ENCODE assay signal across 20 mouse cellular contexts in the genomic region with DNA sequence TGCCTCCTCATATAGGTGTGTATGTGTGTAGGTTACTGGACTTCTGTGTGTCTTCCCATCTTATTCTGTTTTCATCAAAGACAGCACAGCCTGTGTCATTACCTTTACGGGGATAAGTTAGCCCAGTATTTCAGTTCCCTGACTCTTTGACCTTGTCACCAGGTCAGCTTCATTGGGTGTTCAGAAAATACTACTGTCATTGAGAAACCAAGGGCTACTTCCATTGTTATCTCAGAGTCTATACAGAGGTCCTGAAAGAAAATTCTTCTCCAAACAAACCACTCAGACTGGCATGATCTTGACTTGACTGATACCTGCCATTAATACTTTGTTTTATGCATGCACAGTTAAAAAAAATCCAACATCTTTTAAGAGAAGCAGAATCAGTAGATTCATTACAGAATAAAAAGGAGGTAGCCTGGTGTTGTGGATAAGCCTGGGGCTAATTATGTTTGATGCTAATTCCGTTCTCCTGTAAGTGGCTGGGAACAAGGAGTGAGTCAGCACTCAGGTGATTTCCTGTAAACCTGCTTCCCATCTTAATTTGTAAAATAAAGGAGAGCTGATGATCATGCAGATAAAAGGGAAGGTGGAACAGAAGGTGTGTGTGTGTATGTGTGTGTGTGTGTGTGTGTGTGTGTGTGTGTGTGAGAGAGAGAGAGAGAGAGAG.
DNase-seq lines count a peak whose midpoint lies in the region; TF ChIP-seq lines count a peak whose summit lies in the region.
"Had no signal": no experiment of that assay in that cellular context is flagged by ENCODE, and none has a peak within 500 bp of the region (broad histone marks: within the 10 kb centered on the region; RNA-seq: fewer than 3 reads in every experiment).

No protein-coding gene starts in this region.

- in situ Hi-C loops in ES-E14 (cut with MboI; ENCODE audit: low sequenced_read_pairs in 2 of 2, unreplicated experiment in 2 of 2), result no loop called here

- H3K36me3 ChIP-seq in ES-Bruce4 (ENCODE audit: control insufficient read depth, insufficient read depth, low read length, poor library complexity, severe bottlenecking), result peaks cover 2% of the 10 kb centered on the region; the same call in 1 of the 2 replicates
- H3K36me3 ChIP-seq in ES-E14 (ENCODE audit: control insufficient read depth, insufficient read depth, low read length, poor library complexity, severe bottlenecking), result peaks cover 3% of the 10 kb centered on the region; the same call in 1 of the 2 replicates
- H3K36me3 ChIP-seq in forebrain, embryonic 10.5 days (replicated peaks), result no peaks in the 10 kb centered on the region
- H3K36me3 ChIP-seq: embryonic facial prominence, embryonic 10.5 days; embryonic facial prominence, embryonic 12.5 days; forebrain, embryonic 12.5 days; forebrain, embryonic 15.5 days had no signal

- DNase-seq in ES-E14 (ENCODE audit: low read depth, low spot score), result no peak
- peak; percentile 63 for DNase-seq in ZHBTc4 (ENCODE audit: low read depth, low spot score)
- DNase-seq in adipocyte (ENCODE audit: low spot score), result no peak
- DNase-seq in forebrain, embryonic 10.5 days (ENCODE audit: extremely low spot score, low spot score), result no peak
- DNase-seq: adrenal gland, adult 8-10 months; adrenal gland, postnatal 14 days; adrenal gland, postnatal 36 days; B cell, adult 2 months; cerebellum, adult 11-12 months; cerebellum, adult 2 months; cerebellum, adult 9-10 months; cerebellum, postnatal 10 days; cerebellum, postnatal 25 days; forebrain, postnatal 0 days had no signal

- H3K4me3 ChIP-seq in ES-Bruce4 (ENCODE audit: low read depth, low read length) (no peak overlapping the region), ES-E14 (ENCODE audit: insufficient read depth in 1 of 2, low read depth in 1 of 2, low read length in 2 of 2, poor library complexity in 1 of 2, severe bottlenecking in 1 of 2) (no peak overlapping the region)
- no peak overlapping the region for H3K4me3 ChIP-seq in forebrain, embryonic 10.5 days
- H3K4me3 ChIP-seq: embryonic facial prominence, embryonic 10.5 days; embryonic facial prominence, embryonic 12.5 days; forebrain, embryonic 12.5 days; forebrain, embryonic 15.5 days had no signal

- H3K27me3 ChIP-seq in ES-Bruce4 (ENCODE audit: control insufficient read depth, insufficient read depth, low read length, poor library complexity, severe bottlenecking), result no peaks in the 10 kb centered on the region; the same call in 1 of the 2 replicates
- H3K27me3 ChIP-seq in forebrain, embryonic 10.5 days (ENCODE audit: poor library complexity, severe bottlenecking), result no peaks in the 10 kb centered on the region
- H3K27me3 ChIP-seq: CH12.LX; embryonic facial prominence, embryonic 12.5 days; forebrain, embryonic 12.5 days; forebrain, embryonic 15.5 days had no signal

- TF ChIP-seq CTCF in ES-Bruce4 (IDR thresholded peaks at IDR 0.05; ENCODE audit: low read depth, low read length), result no peak

- no peak for TF ChIP-seq POLR2A in ES-Bruce4 (IDR thresholded peaks at IDR 0.05; ENCODE audit: insufficient read depth, low read length)

- 81% methylated on average over 2 of the region's 2 CpGs for WGBS in forebrain, embryonic 10.5 days

- H3K9ac ChIP-seq in ES-Bruce4 (ENCODE audit: low read depth, poor library complexity, severe bottlenecking) (no peak overlapping the region), ES-E14 (ENCODE audit: insufficient read depth, low read depth, low read length, poor library complexity, severe bottlenecking) (no peak overlapping the region)
- H3K9ac ChIP-seq: embryonic facial prominence, embryonic 12.5 days; forebrain, embryonic 12.5 days; forebrain, embryonic 15.5 days; forebrain, postnatal 0 days had no signal

- no peaks in the 10 kb centered on the region for H3K4me1 ChIP-seq in ES-Bruce4 (ENCODE audit: control insufficient read depth, insufficient read depth, low read length)
- H3K4me1 ChIP-seq in ES-E14 (ENCODE audit: control insufficient read depth in 2 of 2, insufficient read depth in 2 of 2, low read length in 2 of 2, poor library complexity in 1 of 2), result peaks cover 0 to 5% of the 10 kb centered on the region in 2 experiments; a peak in 1 of 4 replicates
- no peaks in the 10 kb centered on the region for H3K4me1 ChIP-seq in forebrain, embryonic 10.5 days
- H3K4me1 ChIP-seq: embryonic facial prominence, embryonic 10.5 days; embryonic facial prominence, embryonic 12.5 days; forebrain, embryonic 12.5 days; forebrain, embryonic 15.5 days had no signal

- TF ChIP-seq EP300 in ES-Bruce4 (IDR thresholded peaks at IDR 0.05; ENCODE audit: insufficient read depth, low read depth, low read length), result no peak

- H3K27ac ChIP-seq in ES-Bruce4 (ENCODE audit: insufficient read depth, low read length), result peak overlapping the region; percentile 89
- H3K27ac ChIP-seq in ES-E14 (ENCODE audit: insufficient read depth, low read depth, low read length, poor library complexity, severe bottlenecking), result no peak overlapping the region; the same call in 1 of the 2 replicates
- H3K27ac ChIP-seq in forebrain, embryonic 10.5 days, result no peak overlapping the region
- H3K27ac ChIP-seq: embryonic facial prominence, embryonic 10.5 days; embryonic facial prominence, embryonic 12.5 days; forebrain, embryonic 12.5 days; forebrain, embryonic 15.5 days had no signal

- peaks cover 42% of the 10 kb centered on the region for H3K9me3 ChIP-seq in ES-Bruce4 (replicated peaks; ENCODE audit: control insufficient read depth, insufficient read depth, low read length, poor library complexity, severe bottlenecking)
- H3K9me3 ChIP-seq in ES-E14 (ENCODE audit: control insufficient read depth, insufficient read depth, low read depth, low read length), result no peaks in the 10 kb centered on the region
- H3K9me3 ChIP-seq in forebrain, embryonic 10.5 days, result no peaks in the 10 kb centered on the region
- H3K9me3 ChIP-seq: embryonic facial prominence, embryonic 10.5 days; embryonic facial prominence, embryonic 12.5 days; forebrain, embryonic 12.5 days; forebrain, embryonic 15.5 days had no signal

TF ChIP-seq in ES-E14, 5 proteins besides CTCF, POLR2A, EP300 and RAD21:
- TF ChIP-seq ZNF384 (IDR thresholded peaks at IDR 0.05; ENCODE audit: low read depth, low read length) (no peak), MAFK (IDR thresholded peaks at IDR 0.05; ENCODE audit: insufficient read depth, low read depth, low read length) (peak; percentile 50; the same call in 1 of the 2 replicates), ZC3H11A (IDR thresholded peaks at IDR 0.05; ENCODE audit: borderline replicate concordance, low read depth, low read length) (no peak), CHD2 (IDR thresholded peaks at IDR 0.05; ENCODE audit: low read depth, low read length) (no peak)
TF ChIP-seq in ES-E14: peak in this region for 1.
